Mouse (Mus musculus) neural tube, embryonic 14.5 days (tissue): ENCODE measurements around the gene Rab3b. TPM values are rescaled to one million over a fixed set of nuclear protein-coding genes. Genes with fewer than 3 reads are reported as not detected.

Source experiments
- ATAC-seq: fragments of 200-750 bp; cut with Nextera tagmentation; 2 replicates; pipeline ENCODE4 v1.8.0; 2017; ENCODE audit warnings: low read depth, mild to moderate bottlenecking, moderate TSS enrichment, moderate library complexity
- H3K27ac ChIP-seq: fragments of 300-500 bp; sonication (generic); 2 replicates; pipeline ENCODE4 v1.5.1; 2014; ENCODE audit warnings: low read depth, mild to moderate bottlenecking, control low read depth, low read length, moderate library complexity, mixed read lengths
- H3K27me3 ChIP-seq: fragments of 300-500 bp; sonication (generic); 2 replicates; pipeline ENCODE4 v1.6.1; 2014; ENCODE audit warnings: low read length; ENCODE audit not compliant: control insufficient read depth, insufficient read depth
- H3K36me3 ChIP-seq: fragments of 300-500 bp; sonication (generic); 2 replicates; pipeline ENCODE4 v1.6.1; 2014; ENCODE audit warnings: low read length, mixed read lengths; ENCODE audit not compliant: control insufficient read depth, insufficient read depth
- H3K4me1 ChIP-seq: fragments of 300-500 bp; sonication (generic); 2 replicates; pipeline ENCODE4 v1.6.1; 2014; ENCODE audit warnings: low read length; ENCODE audit not compliant: control insufficient read depth, insufficient read depth
- H3K4me2 ChIP-seq: fragments of 300-500 bp; sonication (generic); 2 replicates; pipeline ENCODE4 v1.6.1; 2014; ENCODE audit warnings: mild to moderate bottlenecking, low read depth, low read length, control low read depth
- H3K4me3 ChIP-seq: fragments of 300-500 bp; sonication (generic); 2 replicates; pipeline ENCODE4 v1.5.1; 2014; ENCODE audit warnings: low read depth, low read length, control low read depth, mixed read lengths
- H3K9ac ChIP-seq: fragments of 300-500 bp; sonication (generic); replicated peaks from 2 replicates; pipeline ENCODE4 v1.6.1; 2014; ENCODE audit warnings: low read depth, mild to moderate bottlenecking, control low read depth, low read length, mixed read lengths
- H3K9me3 ChIP-seq: fragments of 300-500 bp; sonication (generic); 2 replicates; pipeline ENCODE4 v1.6.1; 2016; ENCODE audit warnings: low read length; ENCODE audit not compliant: control insufficient read depth
- WGBS: fragments of 180-500 bp; shearing (Covaris S2); extraction: QIAGEN DNeasy Blood & Tissue Kit; methylation state at CpG from one replicate; pipeline ENCODE4 v1.1.7; 2014; 5-methylcytosine and 5-hydroxymethylcytosine counted together
- polyA plus RNA-seq: library from polyadenylated mRNA; unstranded; fragments of >200 nt; fragmentation: Nextera tagmentation; extraction: Ambion mirVana; gene quantifications from 2 replicates; pipeline ENCODE4 v1.2.1, GENCODE M21; 2014

The Rab3b gene
- polyA plus RNA-seq, 1 experiment from 2014 or later = 213 TPM

DNA sequence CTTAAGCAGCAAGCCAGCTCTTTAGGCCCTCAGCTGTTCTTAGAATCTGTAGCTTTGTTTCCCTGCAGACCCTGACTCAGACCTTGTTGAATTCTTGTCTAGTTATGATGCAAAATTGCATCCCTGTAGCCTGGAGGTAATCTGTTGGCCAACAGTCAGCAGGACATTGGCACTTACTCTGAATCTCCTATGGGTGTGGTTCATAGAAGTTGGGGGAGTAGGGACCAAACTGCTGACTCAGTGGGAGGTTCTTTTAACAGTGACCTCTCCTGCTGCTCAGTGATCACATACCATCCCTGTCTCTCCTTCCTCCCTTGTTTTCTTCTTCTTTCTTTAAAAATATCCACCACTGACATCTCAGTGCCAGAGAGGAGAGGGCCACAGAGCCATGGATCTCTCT is 111.2 kb downstream of the Rab3b start:
- H3K27ac ChIP-seq = no peak overlapping the region
- no peak for ATAC-seq
- no peak overlapping the region for H3K4me3 ChIP-seq
- no peaks in the 10 kb centered on the region for H3K9me3 ChIP-seq
- no peaks in the 10 kb centered on the region for H3K4me1 ChIP-seq
- no peaks in the 10 kb centered on the region for H3K36me3 ChIP-seq
- H3K4me2 ChIP-seq = no peak overlapping the region
- no peak overlapping the region for H3K9ac ChIP-seq
- no peaks in the 10 kb centered on the region for H3K27me3 ChIP-seq

DNA sequence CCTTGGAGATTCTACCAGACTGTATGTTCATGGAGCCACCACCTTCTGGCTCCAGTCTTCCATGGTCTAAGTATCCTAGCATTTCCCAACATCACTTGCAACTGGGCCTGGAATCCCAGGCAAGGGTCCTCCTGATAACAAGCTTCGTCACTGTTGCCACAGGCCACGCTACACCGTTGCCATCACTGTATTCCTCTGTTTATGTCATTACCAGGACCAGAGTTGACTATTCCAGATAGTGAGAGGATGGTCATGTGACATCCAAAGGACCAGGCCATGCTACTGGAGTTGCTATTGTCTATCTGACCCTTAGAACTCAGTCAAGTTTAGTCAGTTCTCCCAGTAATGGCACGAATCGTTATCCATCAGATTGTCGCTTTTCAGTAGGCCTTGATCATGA is 111.7 kb downstream of the Rab3b start:
- no peaks in the 10 kb centered on the region for H3K4me1 ChIP-seq
- no peaks in the 10 kb centered on the region for H3K9me3 ChIP-seq
- H3K27ac ChIP-seq = no peak overlapping the region
- H3K36me3 ChIP-seq = no peaks in the 10 kb centered on the region
- no peak for ATAC-seq
- WGBS = 91% methylated on average over 6 of the region's 6 CpGs
- no peak overlapping the region for H3K4me2 ChIP-seq
- no peak overlapping the region for H3K9ac ChIP-seq
- no peaks in the 10 kb centered on the region for H3K27me3 ChIP-seq
- H3K4me3 ChIP-seq = no peak overlapping the region

DNA sequence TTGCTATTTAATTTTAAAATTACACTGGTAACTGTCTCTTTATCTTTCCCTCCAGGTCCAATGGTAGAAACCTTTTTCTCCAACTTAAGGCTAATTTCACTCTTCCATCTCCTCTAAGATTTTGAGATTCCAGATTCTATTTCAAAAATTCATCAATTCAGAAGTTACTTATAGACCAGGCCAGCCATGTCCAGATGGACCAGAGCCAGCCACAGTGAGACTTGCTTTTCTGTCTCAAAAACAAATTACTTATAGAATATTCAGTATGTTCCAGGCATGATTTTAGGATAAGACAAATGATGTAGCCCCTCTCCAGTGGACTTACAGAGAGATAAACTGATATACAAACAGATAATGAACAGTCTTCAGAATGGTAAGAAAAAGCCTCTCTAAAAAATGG is 112.9 kb downstream of the Rab3b start:
- no peaks in the 10 kb centered on the region for H3K4me1 ChIP-seq
- no peak for ATAC-seq
- H3K27ac ChIP-seq = no peak overlapping the region
- no peak overlapping the region for H3K4me2 ChIP-seq
- no peak overlapping the region for H3K4me3 ChIP-seq
- H3K9ac ChIP-seq = no peak overlapping the region
- no peaks in the 10 kb centered on the region for H3K36me3 ChIP-seq
- no peaks in the 10 kb centered on the region for H3K27me3 ChIP-seq
- H3K9me3 ChIP-seq = no peaks in the 10 kb centered on the region

Other genes with a start within 250 kb of the Rab3b start
- 2.5 and 4.7 TPM in 2 replicates for gene 3110021N24Rik, start 159.4 kb upstream of the Rab3b start, polyA plus RNA-seq
- 7.7 and 14.5 TPM in 2 replicates for gene Zfyve9, start 98.3 kb upstream of the Rab3b start, polyA plus RNA-seq
- gene Btf3l4, start 45.4 kb upstream of the Rab3b start, polyA plus RNA-seq = 194 and 196 TPM in 2 replicates
- gene Txndc12, start 44.5 kb upstream of the Rab3b start, polyA plus RNA-seq = 75.7 and 82.3 TPM in 2 replicates
- 24.7 and 27.8 TPM in 2 replicates for gene Kti12, start 31.3 kb upstream of the Rab3b start, polyA plus RNA-seq
- gene A730015C16Rik, start 30.4 kb upstream of the Rab3b start, polyA plus RNA-seq = 0.60 and 1.6 TPM in 2 replicates
- gene Nrd1, start 121.6 kb downstream of the Rab3b start, polyA plus RNA-seq = 67.4 and 72.6 TPM in 2 replicates